In the genomic region with DNA sequence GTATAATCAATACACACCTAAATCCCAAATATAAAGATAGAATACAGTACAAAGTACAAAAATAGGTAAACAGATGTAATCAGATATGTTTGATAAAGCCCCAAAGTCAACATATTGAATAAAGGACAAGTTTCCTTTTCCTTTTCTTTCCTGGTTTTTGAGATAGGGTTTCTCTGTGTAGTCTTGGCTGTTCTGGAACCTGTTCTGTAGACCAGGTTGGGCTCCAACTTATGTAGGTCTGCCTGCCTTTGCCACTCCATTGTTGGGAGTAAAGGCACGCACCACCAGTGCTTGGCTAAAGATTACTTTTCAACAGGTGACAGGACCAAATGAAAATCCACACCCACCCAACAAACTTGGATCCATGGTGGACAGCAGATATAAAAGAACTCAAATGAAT, we compare ENCODE assay signal across 30 mouse cellular contexts. TPM values are rescaled to one million over a fixed set of nuclear protein-coding genes. Genes with fewer than 3 reads are reported as not detected.
"Had no signal": no experiment of that assay in that cellular context is flagged by ENCODE, and none has a peak within 500 bp of the region (broad histone marks: within the 10 kb centered on the region; RNA-seq: fewer than 3 reads in every experiment).

No protein-coding gene starts in this region.

- H3K9ac ChIP-seq: heart, embryonic 13.5 days; heart, embryonic 15.5 days; hindbrain, embryonic 13.5 days; hindbrain, embryonic 15.5 days; intestine, embryonic 15.5 days; limb, embryonic 13.5 days; limb, embryonic 15.5 days had no signal

- DNase-seq: gastrocnemius, postnatal 14 days; gastrocnemius, postnatal 36 days; heart, adult 2 months; heart, postnatal 14 days; heart, postnatal 36 days; kidney, adult 18-20 months; kidney, adult 8-10 months; kidney, postnatal 10 days; kidney, postnatal 25 days; kidney, postnatal 4 days; layer of hippocampus, adult 9-11 months; layer of hippocampus, postnatal 36 days; left cerebral cortex, postnatal 4 days had no signal

- H3K9me3 ChIP-seq: heart, embryonic 13.5 days; heart, embryonic 15.5 days; hindbrain, embryonic 15.5 days; intestine, embryonic 15.5 days; limb, embryonic 15.5 days had no signal

- H3K4me1 ChIP-seq: heart, embryonic 13.5 days; heart, embryonic 15.5 days; hindbrain, embryonic 13.5 days; hindbrain, embryonic 15.5 days; intestine, embryonic 15.5 days; limb, embryonic 13.5 days; limb, embryonic 15.5 days had no signal

- H3K27me3 ChIP-seq: heart, embryonic 13.5 days; heart, embryonic 15.5 days; hindbrain, embryonic 13.5 days; hindbrain, embryonic 15.5 days; intestine, embryonic 15.5 days; limb, embryonic 13.5 days; limb, embryonic 15.5 days had no signal

- H3K36me3 ChIP-seq: heart, embryonic 13.5 days; heart, embryonic 15.5 days; hindbrain, embryonic 13.5 days; hindbrain, embryonic 15.5 days; intestine, embryonic 15.5 days; limb, embryonic 13.5 days; limb, embryonic 15.5 days had no signal

- H3K4me2 ChIP-seq: heart, embryonic 11.5 days; heart, embryonic 13.5 days; heart, embryonic 15.5 days; hindbrain, embryonic 13.5 days; hindbrain, embryonic 15.5 days; intestine, embryonic 15.5 days; limb, embryonic 13.5 days; limb, embryonic 15.5 days had no signal

- H3K27ac ChIP-seq: heart, adult 2 months; heart, embryonic 13.5 days; heart, embryonic 15.5 days; hindbrain, embryonic 13.5 days; hindbrain, embryonic 15.5 days; intestine, embryonic 15.5 days; limb, embryonic 13.5 days; limb, embryonic 15.5 days had no signal

- ATAC-seq: inflammation-experienced regulatory T-cells, adult 6 months; intestine, embryonic 15.5 days; intestine, postnatal 0 days had no signal

- H3K4me3 ChIP-seq: heart, adult 2 months; heart, embryonic 13.5 days; heart, embryonic 15.5 days; hindbrain, embryonic 13.5 days; hindbrain, embryonic 15.5 days; intestine, embryonic 15.5 days; limb, embryonic 13.5 days; limb, embryonic 15.5 days had no signal

RNA-seq across cellular contexts. Expression of a gene that starts 35.5 kb away (rescaled TPM):
- polyA plus RNA-seq: gonadal fat pad, adult 2 months; heart, adult 2 months; heart, embryonic 11.5 days; heart, embryonic 13.5 days; heart, embryonic 15.5 days; heart, postnatal 0 days; hindbrain, embryonic 11.5 days; hindbrain, embryonic 13.5 days; hindbrain, embryonic 15.5 days; inflammation-experienced regulatory T-cells, adult 6 months; intestine, embryonic 15.5 days; intestine, postnatal 0 days; kidney, embryonic 14.5 days; kidney, embryonic 16.5 days; limb, embryonic 11.5 days; limb, embryonic 13.5 days; limb, embryonic 15.5 days; liver, adult 2 months had no signal

RNA-seq across cellular contexts. Expression of a gene that starts 41.4 kb away (rescaled TPM):
- polyA plus RNA-seq: heart, embryonic 11.5 days; heart, embryonic 13.5 days; heart, embryonic 15.5 days; heart, postnatal 0 days; hindbrain, embryonic 11.5 days; hindbrain, embryonic 13.5 days; hindbrain, embryonic 15.5 days; inflammation-experienced regulatory T-cells, adult 6 months; intestine, embryonic 15.5 days; intestine, postnatal 0 days; kidney, embryonic 14.5 days; kidney, embryonic 16.5 days; limb, embryonic 11.5 days; limb, embryonic 13.5 days; limb, embryonic 15.5 days; liver, adult 2 months had no signal
